In the genomic region with DNA sequence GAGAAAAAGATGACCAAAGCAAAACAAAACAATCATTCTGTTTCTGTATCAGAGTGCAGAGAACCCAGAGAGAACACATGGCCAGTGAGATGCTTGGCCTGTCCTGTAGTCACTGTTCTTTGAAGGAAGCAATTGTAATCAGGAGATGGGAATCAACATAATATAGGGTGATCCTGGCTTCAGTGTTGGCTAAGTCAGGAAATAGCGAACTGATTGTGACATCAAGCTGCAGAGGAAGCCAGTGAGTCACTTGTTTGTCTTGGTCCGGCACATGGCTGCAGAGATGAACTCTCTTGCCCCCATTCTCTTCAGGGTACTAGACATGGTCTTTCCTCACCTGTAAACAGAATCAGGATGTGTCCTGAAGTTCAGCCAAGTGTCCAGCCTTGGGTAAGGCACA, we compare ENCODE assay signal across 9 mouse cellular contexts.
DNase-seq lines count a peak whose midpoint lies in the region; ATAC-seq lines count a peak whose summit lies in the region.
"Had no signal": no experiment of that assay in that cellular context is flagged by ENCODE, and none has a peak within 500 bp of the region (broad histone marks: within the 10 kb centered on the region; RNA-seq: fewer than 3 reads in every experiment).

No protein-coding gene starts in this region.

- 0 out of 2 replicates have a peak, but pooled peaks have one; percentile 18 for ATAC-seq in intestine, embryonic 16.5 days
- ATAC-seq in intestine, embryonic 15.5 days, result no peak

- H3K4me1 ChIP-seq in intestine, embryonic 16.5 days (ENCODE audit: control insufficient read depth, insufficient read depth, low read length), result no peaks in the 10 kb centered on the region
- no peaks in the 10 kb centered on the region for H3K4me1 ChIP-seq in intestine, embryonic 15.5 days (replicated peaks)
- H3K4me1 ChIP-seq: forebrain, embryonic 12.5 days had no signal

- H3K27ac ChIP-seq in intestine, embryonic 16.5 days (ENCODE audit: low read length), result no peak overlapping the region
- H3K27ac ChIP-seq in intestine, embryonic 15.5 days, result no peak overlapping the region
- H3K27ac ChIP-seq: forebrain, embryonic 12.5 days had no signal

- intact Hi-C loops in heart, postnatal 10 days (cut with DNase I), result no loop called here

- no peaks in the 10 kb centered on the region for H3K36me3 ChIP-seq in intestine, embryonic 16.5 days (ENCODE audit: control insufficient read depth, insufficient read depth, low read length)
- no peaks in the 10 kb centered on the region for H3K36me3 ChIP-seq in intestine, embryonic 15.5 days
- H3K36me3 ChIP-seq: forebrain, embryonic 12.5 days had no signal

- H3K4me2 ChIP-seq in intestine, embryonic 16.5 days (ENCODE audit: low read depth, low read length), result no peak overlapping the region
- H3K4me2 ChIP-seq in intestine, embryonic 15.5 days (replicated peaks), result no peak overlapping the region
- H3K4me2 ChIP-seq: forebrain, embryonic 12.5 days had no signal

- 49% methylated on average over 2 of the region's 2 CpGs for WGBS in intestine, embryonic 16.5 days
- 52% methylated on average over 2 of the region's 2 CpGs for WGBS in intestine, embryonic 15.5 days

- H3K27me3 ChIP-seq in intestine, embryonic 16.5 days (replicated peaks; ENCODE audit: control insufficient read depth, insufficient read depth, low read length), result no peaks in the 10 kb centered on the region
- H3K27me3 ChIP-seq in intestine, embryonic 15.5 days (replicated peaks), result no peaks in the 10 kb centered on the region
- H3K27me3 ChIP-seq: forebrain, embryonic 12.5 days had no signal

- DNase-seq in adrenal gland, postnatal 14 days, result peak; percentile 28
- DNase-seq in heart, postnatal 10 days, result peak; percentile 33 to 39
- peak; percentile 73 for DNase-seq in lung, postnatal 36 days
- DNase-seq in layer of hippocampus, adult 11-12 months (ENCODE audit: low spot score), result no peak
- DNase-seq in embryo, embryonic 11 days, result no peak
- DNase-seq in left cerebral cortex, adult 18-20 months (ENCODE audit: low spot score in 2 of 2), result no peak

- no peaks in the 10 kb centered on the region for H3K9me3 ChIP-seq in intestine, embryonic 16.5 days (ENCODE audit: control insufficient read depth, low read length)
- H3K9me3 ChIP-seq in intestine, embryonic 15.5 days, result no peaks in the 10 kb centered on the region
- H3K9me3 ChIP-seq: forebrain, embryonic 12.5 days had no signal

- H3K4me3 ChIP-seq in intestine, embryonic 16.5 days (ENCODE audit: low read length), result no peak overlapping the region
- no peak overlapping the region for H3K4me3 ChIP-seq in intestine, embryonic 15.5 days (replicated peaks)
- H3K4me3 ChIP-seq: forebrain, embryonic 12.5 days had no signal

- H3K9ac ChIP-seq in intestine, embryonic 16.5 days (ENCODE audit: low read depth, low read length), result no peak overlapping the region
- H3K9ac ChIP-seq in intestine, embryonic 15.5 days, result no peak overlapping the region
- H3K9ac ChIP-seq: forebrain, embryonic 12.5 days had no signal

Comparison
In these comparisons a context has a peak if more than half of its experiments do, and no peak if none do; other contexts are left out.
1. DNase-seq: peak in adrenal gland, postnatal 14 days (single experiment), heart, postnatal 10 days (2 of 2) and lung, postnatal 36 days (single experiment); none in layer of hippocampus, adult 11-12 months (single experiment), embryo, embryonic 11 days (single experiment) and left cerebral cortex, adult 18-20 months (0 of 2).